14 mouse cellular contexts compared by ENCODE assay signal in the genomic region with DNA sequence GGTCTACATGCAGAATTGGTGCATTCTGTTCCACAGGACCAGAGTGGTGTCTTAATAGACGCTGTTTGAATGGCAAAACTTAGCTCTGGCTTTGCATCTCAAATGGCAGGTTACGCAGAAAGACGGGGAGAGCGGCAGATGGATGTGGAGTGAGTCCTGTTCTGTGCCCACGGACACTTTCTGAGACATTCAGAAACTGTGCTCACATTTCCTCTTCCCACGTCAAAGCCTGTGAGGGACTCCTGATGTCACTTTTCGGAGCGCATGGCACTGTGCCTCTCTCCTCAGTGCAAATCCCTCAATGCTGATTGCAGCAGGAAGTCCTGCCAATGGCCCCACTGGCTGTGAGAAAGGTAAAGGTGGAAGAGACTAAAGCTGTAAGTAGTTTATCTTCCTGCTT.
DNase-seq lines count a peak whose midpoint lies in the region; ATAC-seq and TF ChIP-seq lines count a peak whose summit lies in the region.
"Had no signal": no experiment of that assay in that cellular context is flagged by ENCODE, and none has a peak within 500 bp of the region (broad histone marks: within the 10 kb centered on the region; RNA-seq: fewer than 3 reads in every experiment).

No protein-coding gene starts in this region.

- WGBS in heart, embryonic 12.5 days = 69% methylated on average over 8 of the region's 8 CpGs

- no peak for TF ChIP-seq CTCF in gastrocnemius, adult 2 months (IDR thresholded peaks at IDR 0.05)

- H3K4me3 ChIP-seq in gastrocnemius, adult 2 months = no peak overlapping the region
- H3K4me3 ChIP-seq in heart, embryonic 12.5 days = no peak overlapping the region
- H3K4me3 ChIP-seq: erythroblast, embryonic 14.5 days; heart, embryonic 10.5 days; midbrain, embryonic 10.5 days had no signal

- H3K27me3 ChIP-seq in heart, embryonic 12.5 days (replicated peaks) = no peaks in the 10 kb centered on the region

- H3K4me2 ChIP-seq in heart, embryonic 12.5 days = no peak overlapping the region

- intact Hi-C loops in left cerebral cortex, postnatal 36 days (cut with DNase I) = no loop called here
- intact Hi-C loops in gastrocnemius, adult 2 months (cut with DNase I) = no loop called here

- H3K36me3 ChIP-seq in heart, embryonic 12.5 days = no peaks in the 10 kb centered on the region
- H3K36me3 ChIP-seq: heart, embryonic 10.5 days; midbrain, embryonic 10.5 days had no signal

- H3K9me3 ChIP-seq in heart, embryonic 12.5 days (replicated peaks) = no peaks in the 10 kb centered on the region
- H3K9me3 ChIP-seq: heart, embryonic 10.5 days; midbrain, embryonic 10.5 days had no signal

- no peak for ATAC-seq in heart, embryonic 12.5 days (ENCODE audit: insufficient number of reproducible peaks, low FRiP score)

- H3K9ac ChIP-seq in heart, embryonic 12.5 days = no peak overlapping the region
- H3K9ac ChIP-seq: liver, embryonic 14.5 days had no signal

- no peak overlapping the region for H3K27ac ChIP-seq in gastrocnemius, adult 2 months
- H3K27ac ChIP-seq in heart, embryonic 12.5 days (ENCODE audit: poor library complexity, severe bottlenecking) = no peak overlapping the region
- H3K27ac ChIP-seq: heart, embryonic 10.5 days; liver, embryonic 14.5 days; midbrain, embryonic 10.5 days had no signal

- DNase-seq in cerebellum, adult 18-20 months = peak; percentile 41 to 55
- DNase-seq in cerebellum, adult 8-10 months = no peak
- DNase-seq in cerebellum, postnatal 14 days = peak; percentile 22 to 43
- DNase-seq in layer of hippocampus, adult 8-10 months (ENCODE audit: low spot score in 2 of 2) = peak; percentile 71 to 75
- peak; percentile 70 to 80 for DNase-seq in left cerebral cortex, postnatal 36 days (ENCODE audit: low spot score in 2 of 2)
- DNase-seq in gastrocnemius, adult 8-10 months (ENCODE audit: low spot score in 2 of 2) = no peak
- DNase-seq in gastrocnemius, adult 2 months = no peak
- DNase-seq: lung, postnatal 10 days; thymus, postnatal 36 days had no signal

- H3K4me1 ChIP-seq in heart, embryonic 12.5 days (replicated peaks) = 0 out of 2 replicates have a peak, but pooled peaks cover 3% of the 10 kb centered on the region
- H3K4me1 ChIP-seq: heart, embryonic 10.5 days; midbrain, embryonic 10.5 days had no signal

Comparison
In these comparisons a context has a peak if more than half of its experiments do, and no peak if none do; other contexts are left out.
1. DNase-seq: peak in cerebellum, adult 18-20 months (2 of 2), cerebellum, postnatal 14 days (2 of 2), layer of hippocampus, adult 8-10 months (2 of 2) and left cerebral cortex, postnatal 36 days (2 of 2); none in cerebellum, adult 8-10 months (single experiment), gastrocnemius, adult 8-10 months (0 of 2) and gastrocnemius, adult 2 months (single experiment).